Mouse (Mus musculus) midbrain, embryonic 11.5 days (tissue): ENCODE measurements around the gene Spata1. TPM values are rescaled to one million over a fixed set of nuclear protein-coding genes. Genes with fewer than 3 reads are reported as not detected.

Source experiments
- ATAC-seq: fragments of 200-750 bp; cut with Nextera tagmentation; 2 replicates; pipeline ENCODE4 v1.8.0; 2017; ENCODE audit warnings: moderate TSS enrichment, moderate library complexity; ENCODE audit not compliant: low FRiP score
- DNase-seq: peaks from one replicate; pipeline ENCODE4 v3.0.0; 2015; ENCODE audit warnings: low spot score; ENCODE audit errors: missing footprints
- H3K27ac ChIP-seq: fragments of 300-500 bp; sonication (generic); 2 replicates; pipeline ENCODE4 v1.5.1; 2014; ENCODE audit warnings: low read depth, low read length
- H3K27me3 ChIP-seq: fragments of 300-500 bp; sonication (generic); 2 replicates; pipeline ENCODE4 v1.6.1; 2014; ENCODE audit warnings: mild to moderate bottlenecking, low read length, moderate library complexity, mixed read lengths; ENCODE audit not compliant: control insufficient read depth, insufficient read depth
- H3K36me3 ChIP-seq: fragments of 300-500 bp; sonication (generic); 2 replicates; pipeline ENCODE4 v1.6.1; 2014; ENCODE audit warnings: mild to moderate bottlenecking, low read length, moderate library complexity, mixed read lengths; ENCODE audit not compliant: control insufficient read depth, insufficient read depth
- H3K4me1 ChIP-seq: fragments of 300-500 bp; sonication (generic); 2 replicates; pipeline ENCODE4 v1.6.1; 2014; ENCODE audit warnings: low read length; ENCODE audit not compliant: control insufficient read depth, insufficient read depth
- H3K4me2 ChIP-seq: fragments of 300-500 bp; sonication (generic); 2 replicates; pipeline ENCODE4 v1.6.1; 2014; ENCODE audit warnings: mild to moderate bottlenecking, moderate library complexity
- H3K4me3 ChIP-seq: fragments of 300-500 bp; sonication (generic); 2 replicates; pipeline ENCODE4 v1.5.1; 2014; ENCODE audit warnings: low read depth, low read length
- H3K9ac ChIP-seq: fragments of 300-500 bp; sonication (generic); 2 replicates; pipeline ENCODE4 v1.6.1; 2014; ENCODE audit warnings: low read length
- H3K9me3 ChIP-seq: fragments of 300-500 bp; sonication (generic); 2 replicates; pipeline ENCODE4 v1.6.1; 2016; ENCODE audit warnings: low read length; ENCODE audit not compliant: control insufficient read depth
- WGBS: fragments of 180-500 bp; shearing (Covaris S2); extraction: QIAGEN DNeasy Blood & Tissue Kit; methylation state at CpG from one replicate; pipeline ENCODE4 v1.1.7; 2014; 5-methylcytosine and 5-hydroxymethylcytosine counted together
- polyA plus RNA-seq: library from polyadenylated mRNA; unstranded; fragments of >200 nt; fragmentation: Nextera tagmentation; extraction: Ambion mirVana; gene quantifications from 2 replicates; pipeline ENCODE4 v1.2.1, GENCODE M21; 2014

The Spata1 gene
- polyA plus RNA-seq: 3.4 and 7.7 TPM in 2 replicates

GRCm38 (mm10) chr3:146499431-146500002, at the start of gene Spata1, which contains the start of gene Gng5:
TSS of gene Spata1 (minus strand) at chr3:146499753.
TSS of gene Gng5 (plus strand) at chr3:146499807.
- peak; percentile 90 for ATAC-seq
- H3K9me3 ChIP-seq: no peaks in the 10 kb centered on the region
- peak within 1 kb of the TSS; percentile 80 for H3K4me2 ChIP-seq
- H3K27me3 ChIP-seq: no peaks in the 10 kb centered on the region
- H3K27ac ChIP-seq: peak within 1 kb of the TSS; percentile 81
- peak; percentile 99 for DNase-seq
- H3K36me3 ChIP-seq: peaks cover 2% of the 10 kb centered on the region; the same call in 1 of the 2 replicates
- H3K4me1 ChIP-seq: peaks cover 14% of the 10 kb centered on the region
- H3K4me3 ChIP-seq: peak within 1 kb of the TSS; percentile 83
- peak within 1 kb of the TSS; percentile 91 for H3K9ac ChIP-seq
- WGBS: 1% methylated on average over 36 of the region's 88 CpGs

GRCm38 (mm10) chr3:146543632-146544031, 44.1 kb upstream of the Spata1 start:
- H3K9me3 ChIP-seq: no peaks in the 10 kb centered on the region
- no peak for DNase-seq
- no peaks in the 10 kb centered on the region for H3K36me3 ChIP-seq
- WGBS: 43% methylated on average over 1 of the region's 1 CpGs
- H3K4me1 ChIP-seq: no peaks in the 10 kb centered on the region
- no peak overlapping the region for H3K4me3 ChIP-seq
- H3K4me2 ChIP-seq: no peak overlapping the region
- H3K27ac ChIP-seq: no peak overlapping the region
- H3K27me3 ChIP-seq: no peaks in the 10 kb centered on the region
- H3K9ac ChIP-seq: no peak overlapping the region
- ATAC-seq: no peak

- H3K27me3 ChIP-seq: no peaks in the 10 kb centered on the region
- no peak for DNase-seq
- WGBS: 84% methylated on average over 4 of the region's 4 CpGs
- H3K27ac ChIP-seq: no peak overlapping the region
- H3K36me3 ChIP-seq: no peaks in the 10 kb centered on the region
- no peak for ATAC-seq
- no peaks in the 10 kb centered on the region for H3K4me1 ChIP-seq
- H3K9me3 ChIP-seq: no peaks in the 10 kb centered on the region
- no peak overlapping the region for H3K4me2 ChIP-seq
- H3K9ac ChIP-seq: no peak overlapping the region
- no peak overlapping the region for H3K4me3 ChIP-seq
Observed at GRCm38 (mm10) chr3:146540521-146541273, 41.1 kb upstream of the Spata1 start.

- Histone ChIP-seq H3K4me3 (no peak overlapping the region), H3K9me3 (no peaks in the 10 kb centered on the region), H3K27ac (no peak overlapping the region), H3K36me3 (no peaks in the 10 kb centered on the region), H3K27me3 (no peaks in the 10 kb centered on the region), H3K9ac (no peak overlapping the region), H3K4me2 (no peak overlapping the region), H3K4me1 (no peaks in the 10 kb centered on the region)
- WGBS: 61% methylated on average over 6 of the region's 6 CpGs
- DNase-seq (no peak), ATAC-seq (no peak)
Observed at GRCm38 (mm10) chr3:146534986-146535385, 35.4 kb upstream of the Spata1 start.

DNA sequence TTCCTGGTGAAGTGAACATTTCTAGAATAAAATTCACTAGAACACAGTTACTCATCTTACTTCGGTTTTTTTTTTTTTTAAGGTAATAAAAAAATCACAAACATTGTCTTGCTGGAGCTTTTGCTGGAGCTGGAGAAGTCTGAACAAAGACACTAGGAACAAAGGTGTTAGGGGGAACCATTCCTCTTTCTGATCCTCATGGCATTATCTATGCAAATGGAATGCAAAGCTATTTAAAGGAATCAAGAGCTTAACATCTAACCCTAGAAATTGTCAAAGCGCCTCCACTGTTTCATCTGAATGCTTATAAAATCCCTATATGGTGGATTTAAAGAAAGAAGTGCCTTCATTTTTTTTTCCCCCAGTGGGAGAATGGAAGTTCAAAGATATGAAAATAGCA, 28.8 kb upstream of the Spata1 start:
- Histone ChIP-seq H3K4me3 (no peak overlapping the region), H3K4me1 (peaks cover 6% of the 10 kb centered on the region; the same call in 1 of the 2 replicates), H3K27ac (no peak overlapping the region), H3K4me2 (0 out of 2 replicates have a peak overlapping the region, but pooled peaks have one; percentile 7), H3K9me3 (no peaks in the 10 kb centered on the region), H3K27me3 (no peaks in the 10 kb centered on the region), H3K36me3 (no peaks in the 10 kb centered on the region), H3K9ac (no peak overlapping the region)
- DNase-seq (no peak), ATAC-seq (0 out of 2 replicates have a peak, but pooled peaks have one; percentile 54)
- 18% methylated on average over 2 of the region's 2 CpGs for WGBS

DNA sequence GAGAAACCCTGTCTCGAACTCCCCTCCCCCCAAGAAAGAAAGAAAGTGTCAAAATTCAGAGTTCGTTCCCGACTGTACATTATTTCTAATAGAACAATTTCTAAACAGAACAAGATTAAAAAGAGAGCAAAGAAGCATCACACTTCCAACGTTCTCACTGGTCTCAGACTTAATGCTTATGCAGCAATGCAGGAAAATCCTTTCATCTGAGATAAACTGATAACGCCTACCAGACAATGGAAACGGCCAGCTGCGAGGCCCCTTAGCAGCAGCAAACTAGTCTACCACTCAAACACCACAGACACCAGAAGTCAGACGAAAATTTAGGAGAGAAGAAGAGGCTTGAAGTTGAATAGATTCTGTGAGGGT, 22.1 kb upstream of the Spata1 start:
- peak overlapping the region; percentile 95; the same call in 1 of the 2 replicates for H3K27ac ChIP-seq
- H3K4me1 ChIP-seq: peaks cover 2% of the 10 kb centered on the region; the same call in 1 of the 2 replicates
- peak overlapping the region; percentile 94; the same call in 1 of the 2 replicates for H3K9ac ChIP-seq
- H3K4me2 ChIP-seq: peak overlapping the region; percentile 67
- 13% methylated on average over 8 of the region's 8 CpGs for WGBS
- no peaks in the 10 kb centered on the region for H3K9me3 ChIP-seq
- H3K4me3 ChIP-seq: peak overlapping the region; percentile 79
- DNase-seq: no peak
- no peaks in the 10 kb centered on the region for H3K27me3 ChIP-seq
- peak; percentile 9; the same call in 1 of the 2 replicates for ATAC-seq
- peaks cover 6% of the 10 kb centered on the region; the same call in 1 of the 2 replicates for H3K36me3 ChIP-seq

GRCm38 (mm10) chr3:146520798-146521651, 21.5 kb upstream of the Spata1 start, which contains the start of gene Rpf1:
TSS of gene Rpf1 (minus strand) at chr3:146521429.
- peak within 1 kb of the TSS; percentile 95 for H3K27ac ChIP-seq
- DNase-seq (peak; percentile 98), ATAC-seq (peak; percentile 96)
- no peaks in the 10 kb centered on the region for H3K9me3 ChIP-seq
- H3K4me2 ChIP-seq: peak within 1 kb of the TSS; percentile 67
- H3K27me3 ChIP-seq: no peaks in the 10 kb centered on the region
- WGBS: under 1% methylated on average over 61 of the region's 82 CpGs
- peak within 1 kb of the TSS; percentile 79 for H3K4me3 ChIP-seq
- H3K36me3 ChIP-seq: peaks cover 6% of the 10 kb centered on the region; the same call in 1 of the 2 replicates
- peak within 1 kb of the TSS; percentile 94 for H3K9ac ChIP-seq
- peaks cover 2% of the 10 kb centered on the region; the same call in 1 of the 2 replicates for H3K4me1 ChIP-seq

DNA sequence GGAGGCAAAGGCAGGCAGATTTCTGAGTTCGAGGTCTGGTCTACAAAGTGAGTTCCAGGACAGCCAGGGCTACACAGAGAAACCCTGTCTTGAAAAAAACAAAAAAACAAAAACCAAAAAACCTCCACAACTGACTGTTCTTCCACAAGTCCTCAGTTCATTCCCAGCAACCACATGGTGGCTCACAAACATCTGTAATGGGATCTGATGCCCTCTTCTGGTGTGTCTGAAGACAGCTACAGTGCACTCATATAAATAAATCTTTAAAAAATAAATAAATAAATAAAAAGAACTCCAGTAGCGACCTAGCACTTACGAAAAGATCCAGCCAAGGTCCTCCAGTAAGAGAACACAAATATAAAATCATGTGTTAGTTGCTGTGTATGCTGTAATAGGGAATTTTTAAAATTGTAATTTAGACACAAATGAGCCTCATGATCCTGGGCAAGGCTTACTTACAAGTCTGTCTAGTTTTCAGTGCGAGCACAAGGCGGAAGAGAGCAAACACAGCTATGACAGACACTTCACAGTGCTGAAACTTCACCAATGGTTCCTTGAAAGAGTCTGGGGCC, 20.8 kb upstream of the Spata1 start:
- peak overlapping the region; percentile 94 for H3K9ac ChIP-seq
- no peaks in the 10 kb centered on the region for H3K9me3 ChIP-seq
- H3K27ac ChIP-seq: peak overlapping the region; percentile 95
- H3K27me3 ChIP-seq: no peaks in the 10 kb centered on the region
- peak; percentile 7 for ATAC-seq
- WGBS: 43% methylated on average over 5 of the region's 5 CpGs
- peak overlapping the region; percentile 79 for H3K4me3 ChIP-seq
- peaks cover 2% of the 10 kb centered on the region; the same call in 1 of the 2 replicates for H3K4me1 ChIP-seq
- H3K4me2 ChIP-seq: peak overlapping the region; percentile 67
- DNase-seq: no peak
- H3K36me3 ChIP-seq: peaks cover 9% of the 10 kb centered on the region
